Mouse (Mus musculus): ENCODE measurements around the gene Mfsd2b.

- TF ChIP-seq CTCF (conservative IDR thresholded peaks at IDR 0.05; ENCODE audit: low read length) (no peak), POU5F1 (IDR thresholded peaks at IDR 0.05; ENCODE audit: borderline replicate concordance, low read length) (no peak), NANOG (IDR thresholded peaks at IDR 0.05; ENCODE audit: borderline replicate concordance, low read length) (no peak)
Observed at GRCm38 (mm10) chr12:4911716-4912115, 37.6 kb upstream of the Mfsd2b start.

Data from E14TG2a.4 (cell line).